Mouse (Mus musculus) heart, adult 2 months (tissue): ENCODE results near the gene Sike1.

Source experiments
- CTCF ChIP-seq: fragments of 200-600 bp; IDR thresholded peaks from 2 replicates; pipeline ENCODE4 v1.8.1; 2022; ENCODE audit warnings: antibody characterized with exemption, mild to moderate bottlenecking, moderate library complexity
- EP300 ChIP-seq: fragments of 200-500 bp; IDR thresholded peaks from 2 replicates; pipeline ENCODE4 v1.6.1; 2011; ENCODE audit warnings: low read depth, low read length, control low read depth; ENCODE audit not compliant: insufficient read depth
- POLR2A ChIP-seq: fragments of 200-500 bp; IDR thresholded peaks from 2 replicates; pipeline ENCODE4 v1.6.1; 2011; ENCODE audit warnings: mild to moderate bottlenecking, low read depth, low read length, control low read depth; ENCODE audit not compliant: insufficient read depth

DNA sequence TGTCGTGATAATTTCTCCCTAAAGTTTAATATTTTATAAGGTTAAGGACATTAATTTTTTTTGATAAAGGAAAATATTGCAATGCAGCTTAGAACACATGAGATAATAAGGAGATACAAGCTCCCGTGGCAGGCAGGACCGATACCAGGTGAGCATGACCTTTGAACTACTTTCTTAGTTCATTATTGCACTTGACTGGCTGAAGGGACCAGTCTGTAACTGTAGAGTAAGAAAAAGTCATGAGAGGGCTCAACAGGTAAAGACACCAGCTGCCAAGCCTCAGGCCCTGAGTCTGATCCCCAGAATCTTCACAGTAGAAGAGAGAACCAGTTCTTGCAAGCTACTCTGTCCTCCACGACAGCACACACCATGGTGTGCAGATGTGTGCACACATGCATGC lies 18.6 kb upstream of the Sike1 start:
- TF ChIP-seq CTCF = no peak
- TF ChIP-seq POLR2A = no peak
- no peak for TF ChIP-seq EP300
